Comparison of ENCODE assay signal across 10 mouse cellular contexts in the genomic region with DNA sequence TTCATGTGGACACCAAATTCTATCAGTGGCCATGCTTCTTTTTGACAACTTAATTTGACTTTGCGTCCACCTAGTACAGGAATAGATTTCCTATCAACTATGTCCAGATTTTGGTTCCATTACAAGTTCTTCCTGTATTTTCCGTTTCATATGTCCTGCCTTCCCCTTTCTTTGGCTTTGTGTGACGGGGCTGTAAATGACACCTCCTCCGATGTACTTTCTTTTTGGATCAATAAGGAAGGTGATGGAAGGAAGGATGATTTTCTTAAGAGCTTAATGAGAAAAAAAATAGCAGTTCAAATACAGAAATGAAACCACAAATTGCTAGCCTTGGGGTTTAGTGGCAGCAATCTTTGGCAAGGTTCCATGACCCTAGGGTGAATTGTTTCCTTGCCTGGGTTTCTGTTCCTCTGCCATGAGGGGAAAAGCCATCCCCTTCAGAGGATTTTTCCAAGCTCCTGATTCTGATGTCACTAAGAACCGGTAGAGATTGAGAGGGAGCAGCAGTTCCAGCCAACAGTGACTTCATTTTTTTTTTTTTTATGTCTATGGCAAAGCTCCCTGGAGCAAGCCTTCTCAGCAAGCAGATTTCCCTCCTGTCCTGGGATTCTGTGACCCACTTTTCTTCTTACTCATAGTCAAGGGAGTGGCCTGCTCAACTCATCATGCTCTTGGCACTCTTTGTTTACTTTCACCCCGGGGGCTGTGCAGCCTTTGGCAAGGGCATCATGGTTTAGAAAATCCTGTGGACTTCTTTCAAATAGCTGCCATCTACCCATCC. TPM values are rescaled to one million over a fixed set of nuclear protein-coding genes. Genes with fewer than 3 reads are reported as not detected.
DNase-seq lines count a peak whose midpoint lies in the region; ATAC-seq lines count a peak whose summit lies in the region.
"Had no signal": no experiment of that assay in that cellular context is flagged by ENCODE, and none has a peak within 500 bp of the region (broad histone marks: within the 10 kb centered on the region; RNA-seq: fewer than 3 reads in every experiment).

No protein-coding gene starts in this region.

- no peak for ATAC-seq in erythroid progenitor cell, adult 5-6 weeks (replicated peaks; ENCODE audit: low FRiP score, poor library complexity, severe bottlenecking)
- ATAC-seq in megakaryocyte-erythroid progenitor cell, adult 5-6 weeks (replicated peaks; ENCODE audit: low FRiP score, low TSS enrichment, poor library complexity, severe bottlenecking): no peak

- DNase-seq in kidney, adult 9 months: peak; percentile 40
- no peak for DNase-seq in kidney, adult 11 months
- DNase-seq in adrenal gland, postnatal 25 days: peak; percentile 11
- DNase-seq in heart, adult 8-10 months (ENCODE audit: low spot score): peak; percentile 55
- peak; percentile 33 to 42 for DNase-seq in lung, postnatal 4 days
- no peak for DNase-seq in natural killer cell, adult 2 months (ENCODE audit: low spot score in 2 of 2)
- DNase-seq: thymus, postnatal 25 days had no signal

RNA-seq across cellular contexts. Expression of a gene that starts 56.1 kb away (rescaled TPM):
- total RNA-seq in adrenal gland, postnatal 25 days (2021): 0.57 and 1.1 TPM in 2 replicates
- under 1 TPM; 0.11 to 0.35 (median 0.23) TPM for total RNA-seq in heart, adult 8-10 months (2022)
- total RNA-seq in erythroid progenitor cell, adult 5-6 weeks (2015; ENCODE audit: low replicate concordance): not detected in 2 replicates
- not detected in 2 replicates for total RNA-seq in erythroid progenitor cell, adult 5-6 weeks (2017; ENCODE audit: low replicate concordance)
- total RNA-seq in megakaryocyte-erythroid progenitor cell, adult 5-6 weeks (2014; fragmentation: Nextera tagmentation): 0.22 TPM in 1 of 2 replicates, not detected in the other
- total RNA-seq in megakaryocyte-erythroid progenitor cell, adult 5-6 weeks (2017): not detected in 2 replicates
- total RNA-seq: MEL had no signal

Comparison
In these comparisons a context has a peak if more than half of its experiments do, and no peak if none do; other contexts are left out.
1. DNase-seq: peak in kidney, adult 9 months (single experiment), adrenal gland, postnatal 25 days (single experiment), heart, adult 8-10 months (single experiment) and lung, postnatal 4 days (2 of 2); none in kidney, adult 11 months (single experiment) and natural killer cell, adult 2 months (0 of 2).